Mouse (Mus musculus): ENCODE results near the gene Galnt10.

GRCm38 (mm10) chr11:57598161-57598560, 47.1 kb upstream of the Galnt10 start:
- TF ChIP-seq CTCF (IDR thresholded peaks at IDR 0.05; ENCODE audit: extremely low read depth, insufficient read depth, insufficient read length, insufficient replicate concordance) (no peak), POLR2A (IDR thresholded peaks at IDR 0.05; ENCODE audit: low read depth, low read length) (no peak)

Measured in spleen, adult 2 months (tissue).